Mouse (Mus musculus) stomach, embryonic 15.5 days (tissue): ENCODE results near the gene Dnajc11. TPM values are rescaled to one million over a fixed set of nuclear protein-coding genes. Genes with fewer than 3 reads are reported as not detected.

Source experiments
- polyA plus RNA-seq: library from polyadenylated mRNA; unstranded; fragments of >200 nt; fragmentation: Nextera tagmentation; extraction: Ambion mirVana; gene quantifications from 2 replicates; pipeline ENCODE4 v1.2.1, GENCODE M21; 2015

The Dnajc11 gene
- polyA plus RNA-seq, 1 experiment from 2014 or later: 55.2 TPM

Other genes with a start within 250 kb of the Dnajc11 start
- 63.7 and 67.1 TPM in 2 replicates for gene Camta1, start 71.8 kb upstream of the Dnajc11 start, polyA plus RNA-seq
- 39.4 and 39.7 TPM in 2 replicates for gene Thap3, start 55.3 kb downstream of the Dnajc11 start, polyA plus RNA-seq
- 22.1 and 23.4 TPM in 2 replicates for gene Phf13, start 62.6 kb downstream of the Dnajc11 start, polyA plus RNA-seq
- 13.5 and 14.0 TPM in 2 replicates for gene Klhl21, start 75.1 kb downstream of the Dnajc11 start, polyA plus RNA-seq
- 16.8 and 17.6 TPM in 2 replicates for gene Zbtb48, start 94.0 kb downstream of the Dnajc11 start, polyA plus RNA-seq
- gene Tas1r1, start 104.9 kb downstream of the Dnajc11 start, polyA plus RNA-seq: 0.28 and 0.31 TPM in 2 replicates
- 30.8 and 32.9 TPM in 2 replicates for gene Nol9, start 105.6 kb downstream of the Dnajc11 start, polyA plus RNA-seq
- gene Plekhg5, start 138.8 kb downstream of the Dnajc11 start, polyA plus RNA-seq: 11.9 and 13.2 TPM in 2 replicates
- gene Tnfrsf25, start 182.2 kb downstream of the Dnajc11 start, polyA plus RNA-seq: 0.84 and 1.4 TPM in 2 replicates
- gene Espn, start 218.7 kb downstream of the Dnajc11 start, polyA plus RNA-seq: 15.9 and 19.2 TPM in 2 replicates
- gene Hes2, start 225.2 kb downstream of the Dnajc11 start, polyA plus RNA-seq: 0.43 and 0.44 TPM in 2 replicates
- 60.0 and 63.1 TPM in 2 replicates for gene Acot7, start 244.4 kb downstream of the Dnajc11 start, polyA plus RNA-seq